Mouse (Mus musculus): ENCODE measurements around the gene Aldh1l1.
"Not testable (repeated sequence)": the region's sequence is repeated elsewhere in the genome, so short reads cannot be mapped to it uniquely, and the experiment has no call there.

Gene Aldh1l1

DNA sequence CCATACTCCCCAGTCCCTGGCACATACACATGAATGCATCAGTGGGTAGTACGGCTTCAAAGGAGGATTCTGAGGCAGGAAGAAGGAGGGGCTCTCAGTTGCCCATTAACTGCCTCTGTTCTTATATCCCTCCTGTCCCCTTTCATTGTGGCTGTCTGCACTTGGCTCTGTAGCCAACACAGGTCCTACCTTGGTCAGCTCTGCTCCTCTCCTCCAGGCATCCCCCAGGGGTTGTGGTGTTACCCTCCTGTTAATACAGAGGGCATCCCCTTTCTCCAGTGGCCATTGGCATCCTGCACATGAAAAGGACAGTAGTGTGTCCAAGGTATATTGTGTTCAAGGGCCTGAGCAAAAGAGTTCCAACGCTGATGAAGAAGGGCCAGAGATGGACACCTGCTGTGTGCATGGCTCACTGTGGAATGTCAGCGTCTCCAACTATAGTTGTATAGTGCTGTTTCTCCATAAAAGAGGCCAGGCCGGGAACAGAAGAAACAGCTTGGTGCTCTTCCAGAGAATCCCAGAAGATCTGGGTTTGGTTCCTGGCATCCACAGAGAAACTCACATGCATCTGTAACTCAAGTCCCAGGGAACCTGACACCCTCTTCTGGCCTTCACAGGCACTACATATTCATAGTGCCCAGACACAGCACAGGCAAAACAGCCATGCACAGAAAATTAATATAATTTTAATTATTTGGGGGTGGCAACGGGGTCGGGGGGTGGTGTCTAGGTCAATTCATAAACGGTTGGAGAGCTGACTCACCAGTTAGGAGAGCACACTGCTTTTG lies 139.2 kb downstream of the Aldh1l1 start:
- DNase-seq: no peak

DNA sequence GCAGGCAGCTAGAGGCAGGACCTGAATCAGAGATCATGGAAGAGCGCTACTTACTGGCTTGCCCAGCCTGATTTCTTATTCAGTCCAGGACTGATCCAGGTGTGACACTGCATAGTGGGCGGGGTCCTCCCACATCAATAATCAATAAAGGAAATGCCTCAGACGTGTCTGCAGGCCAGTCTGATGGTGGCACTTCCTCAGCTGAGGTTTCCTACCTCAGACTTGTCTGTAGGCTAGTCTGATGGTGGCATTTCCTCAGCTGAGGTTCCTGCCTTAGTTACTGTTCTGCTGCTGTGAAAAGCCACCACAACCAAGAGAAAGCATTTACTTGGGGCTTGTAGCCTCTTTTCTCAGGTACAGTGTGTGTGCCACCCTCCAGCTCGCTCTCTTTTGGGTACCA lies 141.3 kb downstream of the Aldh1l1 start:
- DNase-seq: no peak

DNA sequence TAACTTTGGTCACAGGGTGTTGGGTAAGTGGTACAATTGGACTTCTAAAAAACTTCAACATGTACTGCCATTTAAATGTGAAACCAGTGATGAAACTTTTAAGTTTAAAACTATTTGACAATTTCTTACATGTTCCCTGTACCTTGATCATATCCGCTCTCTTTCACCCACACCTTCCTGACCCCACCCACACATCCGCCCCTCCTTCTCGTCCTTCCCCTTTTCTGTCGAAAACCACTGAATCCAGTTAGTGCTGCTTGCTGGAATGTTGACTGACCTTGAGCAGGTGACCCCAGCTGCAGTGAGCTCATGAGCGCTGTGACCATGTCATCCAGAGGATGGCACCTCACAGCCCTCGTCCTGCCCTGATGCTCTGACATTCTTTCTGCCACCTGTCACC lies 143.3 kb downstream of the Aldh1l1 start:
- DNase-seq: no peak

DNA sequence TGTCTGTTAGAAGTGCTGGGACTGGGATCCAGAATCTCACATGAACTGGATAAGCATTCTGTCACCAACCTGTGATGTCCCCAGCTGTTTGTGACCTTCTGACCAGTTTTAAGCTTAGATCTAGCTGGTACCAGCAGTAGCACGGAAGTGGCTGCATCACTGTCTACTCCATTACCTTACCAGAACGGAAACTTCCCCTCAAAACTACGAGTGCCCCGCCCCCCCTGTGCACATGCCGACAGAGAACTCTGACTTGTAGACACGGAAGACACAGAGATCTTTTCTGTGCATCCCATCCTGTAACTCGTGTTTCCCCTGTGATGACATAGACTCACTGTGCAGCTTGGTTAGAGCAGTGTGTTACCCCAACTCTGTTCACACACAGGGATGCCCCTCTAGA lies 144.2 kb downstream of the Aldh1l1 start:
- DNase-seq: no peak

DNA sequence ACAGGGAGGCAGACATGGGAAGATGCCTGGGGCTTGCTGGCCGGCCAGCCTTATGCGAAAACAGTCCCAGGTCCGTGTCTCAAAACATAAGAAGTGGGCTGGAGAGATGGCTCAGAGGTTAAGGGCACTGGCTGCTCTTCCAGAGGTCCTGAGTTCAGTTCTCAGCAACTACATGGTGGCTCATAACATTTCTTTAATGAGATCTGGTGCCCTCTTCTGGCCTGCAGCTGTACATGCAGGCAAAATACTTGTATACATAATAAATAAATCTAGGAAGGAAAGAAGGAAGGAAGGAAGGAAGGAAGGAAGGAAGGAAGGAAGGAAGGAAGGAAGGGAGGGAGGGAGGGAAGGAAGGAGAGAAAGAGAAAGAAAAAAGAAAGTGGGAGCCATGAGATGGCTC lies 146.3 kb downstream of the Aldh1l1 start:
- not testable (repeated sequence) for DNase-seq

- no peak for DNase-seq
Observed at GRCm38 (mm10) chr6:90635081-90635480, 148.9 kb downstream of the Aldh1l1 start.

DNA sequence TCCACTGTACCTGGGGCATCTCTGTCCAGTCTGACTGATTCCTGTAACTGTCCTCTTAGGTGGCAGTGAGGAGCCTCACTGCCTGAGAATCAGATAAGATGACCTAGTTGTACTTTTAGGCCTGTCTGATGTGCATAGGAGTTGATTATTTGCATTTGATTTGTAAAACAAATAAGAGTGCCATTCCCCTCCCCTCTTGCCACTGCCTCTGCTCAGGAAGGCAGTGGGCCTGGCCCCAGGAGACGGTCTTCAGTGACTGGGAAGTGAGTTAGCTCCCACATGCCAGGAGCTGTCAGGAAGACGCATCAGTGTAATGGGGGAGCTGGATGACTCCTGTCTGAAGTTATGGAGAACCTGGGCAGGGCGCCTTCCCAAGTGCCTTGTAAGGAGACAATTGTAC lies 149.4 kb downstream of the Aldh1l1 start:
- DNase-seq: no peak

- no peak for DNase-seq
Observed at GRCm38 (mm10) chr6:90643057-90643456, 156.8 kb downstream of the Aldh1l1 start.

GRCm38 (mm10) chr6:90644965-90645364 lies 158.7 kb downstream of the Aldh1l1 start:
- no peak for DNase-seq

DNA sequence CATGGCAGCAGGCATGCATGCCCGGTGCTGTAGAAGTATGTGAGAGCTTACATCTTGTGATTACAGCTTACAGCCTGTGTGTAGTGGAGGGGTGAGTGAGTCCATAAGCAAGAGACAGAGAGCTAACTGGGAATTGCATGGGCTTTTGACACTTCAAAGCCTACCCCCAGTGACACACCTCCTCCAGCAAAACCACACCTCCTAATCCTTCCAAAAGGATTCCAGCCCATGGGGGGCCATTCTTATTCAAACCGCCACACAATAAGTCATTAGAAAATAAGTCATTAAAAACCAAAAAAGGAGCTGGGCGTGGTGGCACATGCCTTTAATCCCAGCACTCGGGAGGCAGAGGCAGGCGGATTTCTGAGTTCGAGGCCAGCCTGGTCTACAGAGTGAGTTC lies 162.2 kb downstream of the Aldh1l1 start:
- no peak for DNase-seq

DNA sequence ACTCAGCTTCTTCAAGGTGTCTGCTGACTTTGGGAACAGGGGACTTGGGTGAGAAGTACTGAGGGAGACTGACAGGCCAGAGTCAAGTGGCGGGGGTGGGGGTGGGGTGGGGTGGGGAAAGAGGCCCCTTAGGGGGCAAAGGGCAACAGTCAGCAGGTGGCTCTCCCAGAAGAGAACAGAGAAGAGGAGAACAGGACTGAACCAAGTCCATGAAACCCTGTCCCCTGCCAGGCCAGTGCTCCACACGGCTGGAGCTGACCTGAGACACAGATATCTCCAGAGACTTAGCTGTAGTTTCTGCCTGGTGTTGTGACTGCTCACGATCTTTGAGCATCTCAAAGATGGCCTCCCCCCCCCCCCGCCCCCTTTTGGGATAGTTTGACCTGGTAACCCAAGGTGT lies 163.1 kb downstream of the Aldh1l1 start:
- DNase-seq: no peak
